Mouse (Mus musculus): ENCODE data around the gene 4930519G04Rik. TPM values are rescaled to one million over a fixed set of nuclear protein-coding genes. Genes with fewer than 3 reads are reported as not detected.
"Not testable (repeated sequence)": the region's sequence is repeated elsewhere in the genome, so short reads cannot be mapped to it uniquely, and the experiment has no call there.

Gene 4930519G04Rik
- total RNA-seq, 2 experiments from 2014 or later = not detected

DNA sequence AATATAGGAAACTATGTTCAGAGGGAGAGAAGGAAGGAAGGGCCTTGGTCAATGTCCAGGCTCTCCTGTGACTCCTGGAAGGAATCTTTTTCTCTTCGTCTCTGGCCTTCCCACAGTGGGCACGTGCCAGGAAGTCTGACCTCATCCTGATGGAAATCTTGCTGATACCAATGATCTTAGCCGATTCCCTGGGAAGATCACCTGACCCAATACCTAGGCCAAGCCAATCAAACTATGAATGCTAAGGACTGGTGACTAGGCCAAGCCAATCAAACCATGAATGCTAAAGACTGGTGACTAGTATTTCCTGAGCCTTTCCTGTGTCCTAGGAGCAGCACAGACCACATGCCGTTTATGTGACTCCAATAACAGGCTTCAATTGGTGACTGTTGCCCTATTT, 60.2 kb downstream of the 4930519G04Rik start:
- DNase-seq = no peak

- no peak for DNase-seq
These were observed 61.4 kb downstream of the 4930519G04Rik start for GRCm38 (mm10) chr5:114914855-114915254.

DNA sequence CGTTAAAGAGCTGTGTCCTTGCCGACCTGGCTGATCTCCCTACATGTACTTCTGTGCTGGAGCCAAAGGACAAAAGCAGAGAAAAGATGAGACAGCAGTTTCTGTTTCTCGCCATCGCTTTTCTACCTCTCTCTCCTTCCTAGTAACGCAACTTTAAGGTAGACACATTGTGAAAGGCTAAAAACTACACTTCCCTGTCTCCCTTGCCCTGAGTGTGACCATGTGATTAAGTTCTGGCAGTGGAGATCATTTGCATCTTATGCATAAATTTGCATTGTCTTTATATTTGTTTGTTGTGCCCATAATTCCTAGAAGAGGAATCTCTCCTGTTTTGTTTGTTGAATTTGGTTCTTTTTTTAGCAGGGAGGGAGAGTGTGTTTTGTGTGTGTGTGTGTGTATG, 62.4 kb downstream of the 4930519G04Rik start:
- DNase-seq = no peak

DNA sequence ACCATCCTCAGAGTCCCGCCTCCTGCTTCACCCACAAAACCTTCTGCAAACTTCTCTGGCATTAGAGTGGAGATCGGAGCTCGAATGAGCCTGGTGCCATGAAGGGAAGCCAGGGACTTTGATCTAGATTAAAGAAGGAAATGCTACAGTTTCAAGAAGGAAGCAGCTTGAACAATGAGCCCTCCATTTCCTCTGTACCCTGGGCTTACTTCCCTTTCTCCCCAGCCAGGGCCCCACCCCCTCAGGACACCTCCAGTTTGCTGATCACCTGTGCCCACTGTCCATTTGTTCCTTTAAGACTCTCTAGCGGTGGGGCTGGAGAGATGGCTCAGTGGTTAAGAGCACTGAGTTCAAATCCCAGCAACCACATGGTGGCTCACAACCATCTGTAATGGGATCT, 63.3 kb downstream of the 4930519G04Rik start:
- DNase-seq = no peak

GRCm38 (mm10) chr5:114917357-114917756, 63.9 kb downstream of the 4930519G04Rik start:
- not testable (repeated sequence) for DNase-seq

- DNase-seq = no peak
These were observed 68.3 kb downstream of the 4930519G04Rik start for GRCm38 (mm10) chr5:114921551-114922365.

DNA sequence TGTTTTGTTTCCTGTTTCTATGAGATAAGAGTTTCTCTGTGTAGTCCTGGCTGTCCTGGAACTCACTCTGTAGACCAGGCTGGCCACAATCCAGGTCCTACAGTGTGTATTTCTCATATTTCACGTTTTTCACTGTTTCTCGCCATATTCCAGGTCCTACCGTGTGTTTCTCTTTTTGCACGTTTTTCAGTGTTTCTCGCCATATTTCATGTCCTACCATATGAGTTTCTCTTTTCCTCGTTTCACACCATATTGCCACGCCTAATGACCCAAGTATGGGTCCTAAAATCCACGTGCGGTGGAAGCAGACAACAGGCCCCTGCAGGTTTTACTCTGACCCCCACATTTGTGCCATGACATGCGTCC, 68.9 kb downstream of the 4930519G04Rik start:
- no peak for DNase-seq

DNA sequence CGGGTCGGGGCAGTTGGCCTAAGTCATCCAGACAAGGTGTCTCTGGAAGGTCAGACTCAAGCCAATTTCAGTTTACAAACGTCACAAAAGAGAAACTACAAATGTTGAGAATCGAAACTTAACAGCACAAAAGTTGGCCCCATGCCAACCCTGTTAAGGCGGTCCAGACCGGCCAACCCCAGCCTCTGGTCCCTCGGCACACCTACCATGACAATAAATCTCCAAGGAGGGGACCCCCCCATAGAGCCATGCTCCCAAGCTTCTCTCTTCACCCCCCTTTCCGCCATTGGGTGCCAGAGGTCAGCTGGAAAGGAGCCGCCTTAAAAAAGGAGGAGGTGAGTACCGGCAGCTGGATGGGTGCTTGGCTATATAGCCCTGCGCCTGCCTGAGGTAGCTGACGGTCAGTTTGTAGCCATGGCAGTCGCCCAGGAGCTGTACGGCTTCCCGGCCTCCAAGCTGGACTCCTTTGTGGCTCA, 69.6 kb downstream of the 4930519G04Rik start, which contains the start of gene Oasl1:
TSS of gene Oasl1 (plus strand) at position 243 of the 476 bp plus-strand sequence.
- peak; percentile 57 for DNase-seq

DNA sequence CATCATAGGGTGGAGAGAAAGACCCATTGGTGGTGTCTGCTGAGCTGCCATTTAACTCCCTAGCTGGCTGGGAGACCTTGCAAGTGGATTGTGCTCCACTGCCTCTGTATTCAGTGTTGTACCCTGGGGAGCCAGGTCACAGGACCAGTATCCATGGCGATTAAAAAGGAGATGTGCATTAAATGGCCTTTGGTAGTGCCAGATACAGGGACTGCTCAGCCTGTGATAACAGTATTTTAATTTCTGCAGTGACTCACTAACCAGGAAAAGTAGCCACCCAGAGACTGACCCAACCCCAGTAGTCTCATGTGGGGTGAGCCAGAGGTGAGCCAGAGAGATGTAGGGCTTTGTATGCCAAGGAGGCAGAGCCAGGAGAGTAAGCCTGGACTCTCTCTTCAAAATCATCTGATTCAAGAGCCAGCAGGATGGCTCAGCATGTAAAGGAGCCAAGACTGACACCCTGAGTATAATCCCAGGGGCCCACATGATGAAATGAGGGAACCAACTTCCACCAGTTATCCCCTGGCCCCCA, 72.8 kb downstream of the 4930519G04Rik start:
- DNase-seq = no peak

- no peak for DNase-seq
These were observed 73.3 kb downstream of the 4930519G04Rik start for GRCm38 (mm10) chr5:114926753-114927152.

DNA sequence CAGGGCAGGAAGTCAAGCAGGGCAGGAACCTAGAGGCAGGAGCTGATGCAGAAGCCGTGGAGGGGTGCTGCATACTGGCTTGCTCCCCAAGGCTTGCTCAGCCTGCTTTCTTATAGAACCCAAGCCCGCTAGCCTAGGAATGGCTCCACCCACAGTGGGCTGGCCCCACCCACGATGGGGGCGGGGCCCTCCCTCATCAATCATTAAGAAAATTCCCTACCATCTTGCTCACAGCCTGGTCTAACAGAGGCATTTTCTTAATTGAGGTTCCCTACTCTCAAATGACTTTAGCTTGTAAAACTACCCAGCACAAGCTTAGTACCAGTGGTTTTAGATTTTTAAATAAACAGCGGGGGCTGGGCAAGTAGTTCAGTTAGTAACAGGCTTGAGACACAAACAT, 78.2 kb downstream of the 4930519G04Rik start:
- no peak for DNase-seq

DNA sequence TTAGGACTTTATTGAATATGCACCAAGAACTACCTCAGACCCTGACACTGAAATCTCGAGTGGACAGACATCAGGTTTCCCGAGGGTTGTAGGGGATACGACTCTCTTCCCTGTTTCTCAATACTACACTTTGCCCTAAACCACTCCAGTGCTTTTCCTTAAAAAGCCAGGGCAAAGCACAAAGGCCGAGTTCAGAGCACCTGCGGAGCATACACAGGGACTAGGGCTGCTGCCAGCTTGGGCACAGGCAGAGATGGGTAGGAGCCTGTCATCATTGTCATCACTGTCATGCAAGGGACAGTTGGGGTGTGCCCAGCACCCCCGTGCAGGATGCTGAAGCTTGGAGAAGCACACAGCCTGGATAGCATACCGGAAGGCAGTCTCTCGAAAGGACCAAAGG, 79.7 kb downstream of the 4930519G04Rik start:
- DNase-seq = no peak

Small RNA genes within 50 kb of the gene (microRNA-seq; reads per million reads assigned to microRNA genes)
- 9.6 to 13.8 reads per million in 2 experiments for gene Mir6240 (ENCODE audit: borderline replicate concordance in 2 of 2)

Other genes with a start within 250 kb of the 4930519G04Rik start
- gene Trpv4, start 195.2 kb upstream of the 4930519G04Rik start, total RNA-seq (2021) = 1 to 10 TPM; 1.6 to 2.7 TPM
- gene Gltp, start 162.7 kb upstream of the 4930519G04Rik start, total RNA-seq (2021) = 1 to 10 TPM; 9.0 to 10.0 TPM
- 1 to 10 TPM; 2.3 to 2.8 TPM for gene Tchp, start 145.9 kb upstream of the 4930519G04Rik start, total RNA-seq (2021)
- gene Ankrd13a, start 79.0 kb upstream of the 4930519G04Rik start, total RNA-seq (2021) = 10 to 100 TPM; 21.7 to 22.1 TPM
- 10 to 100 TPM; 16.1 to 21.7 TPM for gene Git2, start 78.1 kb upstream of the 4930519G04Rik start, total RNA-seq (2021)
- gene 1500011B03Rik, start 30.2 kb upstream of the 4930519G04Rik start, total RNA-seq (2021) = 1 to 10 TPM; 5.6 to 7.0 TPM
- gene Gm9936, start 5.0 kb downstream of the 4930519G04Rik start, total RNA-seq (2021) = not detected
- gene Oasl2, start 43.3 kb downstream of the 4930519G04Rik start, total RNA-seq (2021) = 1 to 10 TPM; 1.0 to 1.5 TPM
- gene Oasl1, start 69.6 kb downstream of the 4930519G04Rik start, total RNA-seq (2021) = under 1 TPM; 0.38 to 0.51 TPM
- 10 to 100 TPM; 25.3 to 26.9 TPM for gene 2210016L21Rik, start 88.5 kb downstream of the 4930519G04Rik start, total RNA-seq (2021)
- gene Hnf1a, start 117.4 kb downstream of the 4930519G04Rik start, total RNA-seq (2021) = not detected
- 10 to 100 TPM; 19.6 to 20.3 TPM for gene Sppl3, start 157.5 kb downstream of the 4930519G04Rik start, total RNA-seq (2021)
- not detected for gene Gm10401, start 244.6 kb downstream of the 4930519G04Rik start, total RNA-seq (2021)

All from gastrocnemius, postnatal 25 days (tissue).